Mouse (Mus musculus): ENCODE results near the gene Prune1. TPM values are rescaled to one million over a fixed set of nuclear protein-coding genes. Genes with fewer than 3 reads are reported as not detected.
"Not testable (repeated sequence)": the region's sequence is repeated elsewhere in the genome, so short reads cannot be mapped to it uniquely, and the experiment has no call there.

Prune1 gene
- polyA plus RNA-seq, 1 experiment from 2014 or later = 66.7 TPM

- Histone ChIP-seq H3K4me1 (ENCODE audit: control insufficient read depth, insufficient read depth, low read length) (no peaks in the 10 kb centered on the region), H3K36me3 (ENCODE audit: control insufficient read depth, insufficient read depth, low read length) (peaks cover 11% of the 10 kb centered on the region; the same call in 1 of the 2 replicates), H3K27me3 (ENCODE audit: control insufficient read depth, insufficient read depth, low read length) (no peaks in the 10 kb centered on the region), H3K9me3 (ENCODE audit: control insufficient read depth, low read length) (no peaks in the 10 kb centered on the region), H3K4me3 (ENCODE audit: low read depth, low read length) (peak within 1 kb of the TSS; percentile 42), H3K27ac (ENCODE audit: low read depth, low read length) (peak within 1 kb of the TSS; percentile 82), H3K9ac (replicated peaks; ENCODE audit: low read depth, low read length) (peak within 1 kb of the TSS; percentile 53), H3K4me2 (ENCODE audit: low read depth, low read length) (peak within 1 kb of the TSS; percentile 41)
- ATAC-seq (ENCODE audit: low read depth) = peak; percentile 88
- under 1% methylated on average over 56 of the region's 56 CpGs for WGBS
Measured at GRCm38 (mm10) chr3:95217255-95218134, 64.4 kb downstream of the Prune1 start, which contains the start of gene Gabpb2. Gabpb2 (minus strand) TSS chr3:95217916.

- Histone ChIP-seq H3K4me3 (ENCODE audit: low read depth, low read length) (peak overlapping the region; percentile 42), H3K4me2 (ENCODE audit: low read depth, low read length) (peak overlapping the region; percentile 41), H3K27me3 (ENCODE audit: control insufficient read depth, insufficient read depth, low read length) (no peaks in the 10 kb centered on the region), H3K4me1 (ENCODE audit: control insufficient read depth, insufficient read depth, low read length) (no peaks in the 10 kb centered on the region), H3K9ac (replicated peaks; ENCODE audit: low read depth, low read length) (peak overlapping the region; percentile 53; the same call in 1 of the 2 replicates), H3K27ac (ENCODE audit: low read depth, low read length) (peak overlapping the region; percentile 82; the same call in 1 of the 2 replicates), H3K36me3 (ENCODE audit: control insufficient read depth, insufficient read depth, low read length) (peaks cover 11% of the 10 kb centered on the region; the same call in 1 of the 2 replicates), H3K9me3 (ENCODE audit: control insufficient read depth, low read length) (no peaks in the 10 kb centered on the region)
- no peak for ATAC-seq (ENCODE audit: low read depth)
- WGBS = 22% methylated on average over 4 of the region's 4 CpGs
Measured at GRCm38 (mm10) chr3:95216655-95217254, 65.1 kb downstream of the Prune1 start.

- WGBS = 100% methylated on average over 1 of the region's 1 CpGs
- no peaks in the 10 kb centered on the region for H3K9me3 ChIP-seq (ENCODE audit: control insufficient read depth, low read length)
- H3K9ac ChIP-seq (replicated peaks; ENCODE audit: low read depth, low read length) = no peak overlapping the region
- H3K4me2 ChIP-seq (ENCODE audit: low read depth, low read length) = no peak overlapping the region
- H3K4me3 ChIP-seq (ENCODE audit: low read depth, low read length) = no peak overlapping the region
- no peaks in the 10 kb centered on the region for H3K27me3 ChIP-seq (ENCODE audit: control insufficient read depth, insufficient read depth, low read length)
- no peaks in the 10 kb centered on the region for H3K4me1 ChIP-seq (ENCODE audit: control insufficient read depth, insufficient read depth, low read length)
- H3K27ac ChIP-seq (ENCODE audit: low read depth, low read length) = no peak overlapping the region
- H3K36me3 ChIP-seq (ENCODE audit: control insufficient read depth, insufficient read depth, low read length) = no peaks in the 10 kb centered on the region
- no peak for ATAC-seq (ENCODE audit: low read depth)
Measured at GRCm38 (mm10) chr3:95213609-95213975, 68.3 kb downstream of the Prune1 start.

GRCm38 (mm10) chr3:95212889-95213608 is 68.8 kb downstream of the Prune1 start:
- H3K4me3 ChIP-seq (ENCODE audit: low read depth, low read length); H3K27ac ChIP-seq (ENCODE audit: low read depth, low read length); H3K4me1 ChIP-seq (ENCODE audit: control insufficient read depth, insufficient read depth, low read length); H3K36me3 ChIP-seq (ENCODE audit: control insufficient read depth, insufficient read depth, low read length); ATAC-seq (ENCODE audit: low read depth); H3K27me3 ChIP-seq (ENCODE audit: control insufficient read depth, insufficient read depth, low read length); H3K9me3 ChIP-seq (ENCODE audit: control insufficient read depth, low read length); H3K4me2 ChIP-seq (ENCODE audit: low read depth, low read length); H3K9ac ChIP-seq (replicated peaks; ENCODE audit: low read depth, low read length): not testable (repeated sequence)
- WGBS = 97% methylated on average over 7 of the region's 10 CpGs

- ATAC-seq (ENCODE audit: low read depth) = no peak
- WGBS = 52% methylated on average over 2 of the region's 2 CpGs
Measured at GRCm38 (mm10) chr3:95210585-95210984, 71.3 kb downstream of the Prune1 start.

GRCm38 (mm10) chr3:95208286-95208685 is 73.6 kb downstream of the Prune1 start:
- H3K4me3 ChIP-seq (ENCODE audit: low read depth, low read length) = no peak overlapping the region
- H3K9ac ChIP-seq (replicated peaks; ENCODE audit: low read depth, low read length) = no peak overlapping the region
- H3K9me3 ChIP-seq (ENCODE audit: control insufficient read depth, low read length) = no peaks in the 10 kb centered on the region
- WGBS = 90% methylated on average over 4 of the region's 4 CpGs
- H3K27me3 ChIP-seq (ENCODE audit: control insufficient read depth, insufficient read depth, low read length) = no peaks in the 10 kb centered on the region
- no peak overlapping the region for H3K4me2 ChIP-seq (ENCODE audit: low read depth, low read length)
- H3K36me3 ChIP-seq (ENCODE audit: control insufficient read depth, insufficient read depth, low read length) = peaks cover 17% of the 10 kb centered on the region; the same call in 1 of the 2 replicates
- H3K4me1 ChIP-seq (ENCODE audit: control insufficient read depth, insufficient read depth, low read length) = no peaks in the 10 kb centered on the region
- no peak overlapping the region for H3K27ac ChIP-seq (ENCODE audit: low read depth, low read length)
- no peak for ATAC-seq (ENCODE audit: low read depth)

More at GRCm38 (mm10) chr3:95210585-95210984, 71.3 kb downstream of the Prune1 start:
- Histone ChIP-seq H3K27ac (ENCODE audit: low read depth, low read length) (no peak overlapping the region), H3K4me3 (ENCODE audit: low read depth, low read length) (no peak overlapping the region), H3K9me3 (ENCODE audit: control insufficient read depth, low read length) (no peaks in the 10 kb centered on the region), H3K36me3 (ENCODE audit: control insufficient read depth, insufficient read depth, low read length) (peaks cover 9% of the 10 kb centered on the region; the same call in 1 of the 2 replicates), H3K4me2 (ENCODE audit: low read depth, low read length) (no peak overlapping the region), H3K27me3 (ENCODE audit: control insufficient read depth, insufficient read depth, low read length) (no peaks in the 10 kb centered on the region), H3K4me1 (ENCODE audit: control insufficient read depth, insufficient read depth, low read length) (no peaks in the 10 kb centered on the region), H3K9ac (replicated peaks; ENCODE audit: low read depth, low read length) (no peak overlapping the region)

- WGBS = 92% methylated on average over 6 of the region's 6 CpGs
- Histone ChIP-seq H3K4me2 (ENCODE audit: low read depth, low read length) (no peak overlapping the region), H3K27ac (ENCODE audit: low read depth, low read length) (no peak overlapping the region), H3K4me1 (ENCODE audit: control insufficient read depth, insufficient read depth, low read length) (no peaks in the 10 kb centered on the region), H3K36me3 (ENCODE audit: control insufficient read depth, insufficient read depth, low read length) (peaks cover 33% of the 10 kb centered on the region), H3K27me3 (ENCODE audit: control insufficient read depth, insufficient read depth, low read length) (no peaks in the 10 kb centered on the region), H3K9me3 (ENCODE audit: control insufficient read depth, low read length) (no peaks in the 10 kb centered on the region), H3K4me3 (ENCODE audit: low read depth, low read length) (no peak overlapping the region), H3K9ac (replicated peaks; ENCODE audit: low read depth, low read length) (no peak overlapping the region)
- ATAC-seq (ENCODE audit: low read depth) = no peak
Measured at GRCm38 (mm10) chr3:95203880-95204279, 78.0 kb downstream of the Prune1 start.

Measured in neural tube, embryonic 14.5 days (tissue).